Mouse (Mus musculus) forelimb bud, embryonic 11.5 days (tissue): ENCODE results near the gene Vamp2.

Experiments
- DNase-seq: peaks from one replicate; pipeline ENCODE4 v3.0.0-alpha.2; 2012; ENCODE audit warnings: low read depth, low spot score

The Vamp2 gene

GRCm38 (mm10) chr11:69088103-69088855 lies at the start of gene Vamp2:
Vamp2 (plus strand) TSS chr11:69088490.
- DNase-seq = peak; percentile 80

DNA sequence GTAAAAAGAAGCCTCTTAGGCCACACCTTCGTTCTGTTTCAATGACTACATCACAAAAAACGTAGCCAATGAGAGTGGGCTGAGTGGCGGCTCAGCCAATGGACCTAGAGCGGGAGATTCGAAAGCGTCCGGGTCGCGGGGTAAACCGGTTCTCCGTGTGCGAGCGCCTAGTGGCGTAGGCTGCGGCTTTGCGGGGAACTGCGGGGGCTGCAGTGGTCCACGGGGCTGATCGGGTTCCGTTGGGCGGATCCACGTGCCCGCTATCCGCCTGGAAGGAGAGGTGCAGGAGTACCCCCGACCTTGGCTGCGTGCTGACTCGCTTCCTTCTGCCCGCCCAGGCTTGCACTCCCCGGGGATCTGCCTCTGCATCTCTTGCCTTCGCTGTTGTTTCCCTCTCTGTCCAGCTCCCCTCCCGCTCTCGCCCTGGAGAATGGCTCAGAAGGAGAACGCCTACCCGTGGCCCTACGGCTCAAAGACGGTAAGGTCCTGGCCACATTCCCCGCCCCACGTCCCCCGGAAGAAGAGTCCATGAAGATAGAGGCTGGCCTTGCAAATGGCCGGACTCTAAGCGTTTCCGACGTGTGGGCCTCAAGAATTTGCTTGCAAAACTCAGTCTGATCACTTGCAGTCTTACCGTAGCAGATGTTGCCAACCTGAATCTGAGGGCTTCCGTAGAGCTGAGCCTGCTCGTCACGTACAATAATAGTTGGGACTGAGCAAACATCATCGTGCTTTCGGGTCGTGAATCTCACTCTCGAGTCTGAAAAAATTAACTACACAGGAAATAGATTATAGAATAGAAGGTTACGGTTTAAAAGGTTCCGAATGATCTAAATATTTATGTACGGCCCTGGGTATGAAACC lies 42.5 kb upstream of the Vamp2 start, which contains the start of gene Aurkb:
Gene Aurkb, plus strand, starts transcription at position 117 of the 864 bp plus-strand sequence.
- peak; percentile 91 for DNase-seq

- no peak for DNase-seq
Measured at GRCm38 (mm10) chr11:69046395-69046774, 41.9 kb upstream of the Vamp2 start.

- DNase-seq = no peak
Measured at GRCm38 (mm10) chr11:69047592-69047991, 40.7 kb upstream of the Vamp2 start.

DNA sequence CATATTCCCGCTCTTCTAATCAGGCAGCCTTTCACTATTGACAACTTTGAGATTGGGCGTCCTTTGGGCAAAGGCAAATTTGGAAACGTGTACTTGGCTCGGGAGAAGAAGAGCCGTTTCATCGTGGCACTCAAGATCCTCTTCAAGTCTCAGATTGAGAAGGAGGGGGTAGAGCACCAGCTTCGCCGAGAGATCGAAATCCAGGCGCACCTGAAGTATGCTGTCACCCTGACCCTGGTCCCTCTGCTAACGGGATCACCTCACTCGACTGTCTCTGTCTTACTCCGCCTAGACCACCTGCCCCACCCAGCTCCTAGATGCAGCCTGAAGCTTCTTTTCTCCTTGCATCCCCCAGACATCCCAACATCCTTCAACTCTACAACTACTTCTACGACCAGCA lies 40.1 kb upstream of the Vamp2 start:
- no peak for DNase-seq

GRCm38 (mm10) chr11:69050748-69051147 lies 37.5 kb upstream of the Vamp2 start:
- DNase-seq = no peak

- no peak for DNase-seq
Measured at GRCm38 (mm10) chr11:69051771-69052170, 36.5 kb upstream of the Vamp2 start.

- no peak for DNase-seq
Measured at GRCm38 (mm10) chr11:69052824-69053421, 35.4 kb upstream of the Vamp2 start.

GRCm38 (mm10) chr11:69053848-69054247 lies 34.4 kb upstream of the Vamp2 start:
- DNase-seq = no peak

DNA sequence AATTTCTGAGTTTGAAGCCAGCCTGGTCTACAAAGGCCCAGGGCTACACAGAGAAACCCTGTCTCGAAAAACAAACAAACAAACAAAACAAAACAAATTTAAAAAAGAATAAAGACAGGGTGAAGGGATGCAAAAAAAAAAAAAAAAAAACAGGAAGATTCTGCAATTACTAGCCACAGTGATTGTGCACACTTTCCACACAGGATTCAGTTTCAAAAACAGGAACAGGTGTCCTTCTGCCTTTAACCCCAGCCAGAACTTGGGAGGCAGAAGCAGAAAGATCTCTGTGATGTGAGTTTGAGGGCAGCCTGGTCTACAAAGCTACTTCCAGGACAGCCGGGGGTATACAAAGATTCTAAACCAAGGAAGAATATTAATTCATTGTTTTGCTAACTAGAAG lies 30.0 kb upstream of the Vamp2 start:
- no peak for DNase-seq

GRCm38 (mm10) chr11:69058729-69059356 lies 29.4 kb upstream of the Vamp2 start:
- DNase-seq = no peak

DNA sequence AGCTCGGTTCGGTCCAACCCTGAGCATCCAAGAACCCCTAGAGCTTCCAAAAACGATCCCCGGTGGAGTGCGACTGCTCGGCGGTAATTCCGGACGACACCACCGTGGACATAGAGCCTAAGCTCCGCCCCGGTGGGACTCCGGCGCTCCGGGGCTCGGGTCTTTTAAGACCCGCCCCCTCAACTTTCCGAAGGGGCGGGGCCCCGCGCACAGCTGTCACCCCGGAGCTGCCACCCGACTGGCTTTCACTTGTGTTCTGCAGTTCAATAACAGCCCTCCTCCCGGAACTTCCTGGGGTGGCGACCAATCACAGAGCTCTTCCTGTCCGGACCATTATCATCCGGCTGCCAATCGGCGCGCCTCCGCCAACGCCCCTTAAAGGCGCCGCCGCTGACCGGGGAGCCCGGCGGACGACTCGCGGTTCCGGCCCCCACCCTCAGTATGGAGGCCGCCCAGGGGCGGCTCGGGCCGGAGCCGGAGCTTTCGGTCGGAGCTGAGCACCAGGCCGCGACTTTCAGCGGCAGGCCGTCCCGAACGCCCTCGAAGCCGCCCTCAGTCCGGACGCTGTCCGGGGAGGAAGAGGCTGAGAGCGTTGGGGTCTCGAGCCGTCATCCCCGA lies 28.8 kb upstream of the Vamp2 start, which contains the start of gene Borcs6:
Gene Borcs6, plus strand, starts transcription at position 361 of the 618 bp plus-strand sequence.
- peak; percentile 97 for DNase-seq

- DNase-seq = no peak
Measured at GRCm38 (mm10) chr11:69059975-69060411, 28.3 kb upstream of the Vamp2 start.

- no peak for DNase-seq
Measured at GRCm38 (mm10) chr11:69060448-69061254, 27.6 kb upstream of the Vamp2 start.

GRCm38 (mm10) chr11:69061255-69061912 lies 26.9 kb upstream of the Vamp2 start:
- DNase-seq = no peak

- DNase-seq = peak; percentile 75
Measured at GRCm38 (mm10) chr11:69062194-69062760, 26.0 kb upstream of the Vamp2 start.

DNA sequence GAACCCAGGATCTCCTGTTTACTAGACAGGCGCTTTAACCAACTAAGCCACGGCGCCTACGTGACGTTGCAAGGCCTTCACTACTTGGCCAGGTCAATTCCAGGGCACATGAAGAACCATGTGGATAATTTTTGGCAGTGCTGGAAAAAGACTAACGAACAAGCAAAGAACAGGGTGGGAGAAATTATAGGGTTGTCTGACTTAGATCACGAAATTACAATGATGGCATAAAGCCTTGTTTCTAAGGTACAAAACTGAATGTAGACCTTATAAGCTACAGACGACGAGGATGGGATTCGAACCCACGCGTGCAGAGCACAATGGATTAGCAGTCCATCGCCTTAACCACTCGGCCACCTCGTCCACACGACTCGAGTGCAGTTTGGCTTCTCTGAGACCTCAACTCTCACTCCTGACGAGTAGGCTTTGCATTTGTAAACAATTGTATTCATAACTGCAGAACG lies 25.5 kb upstream of the Vamp2 start:
- DNase-seq = peak; percentile 95

DNA sequence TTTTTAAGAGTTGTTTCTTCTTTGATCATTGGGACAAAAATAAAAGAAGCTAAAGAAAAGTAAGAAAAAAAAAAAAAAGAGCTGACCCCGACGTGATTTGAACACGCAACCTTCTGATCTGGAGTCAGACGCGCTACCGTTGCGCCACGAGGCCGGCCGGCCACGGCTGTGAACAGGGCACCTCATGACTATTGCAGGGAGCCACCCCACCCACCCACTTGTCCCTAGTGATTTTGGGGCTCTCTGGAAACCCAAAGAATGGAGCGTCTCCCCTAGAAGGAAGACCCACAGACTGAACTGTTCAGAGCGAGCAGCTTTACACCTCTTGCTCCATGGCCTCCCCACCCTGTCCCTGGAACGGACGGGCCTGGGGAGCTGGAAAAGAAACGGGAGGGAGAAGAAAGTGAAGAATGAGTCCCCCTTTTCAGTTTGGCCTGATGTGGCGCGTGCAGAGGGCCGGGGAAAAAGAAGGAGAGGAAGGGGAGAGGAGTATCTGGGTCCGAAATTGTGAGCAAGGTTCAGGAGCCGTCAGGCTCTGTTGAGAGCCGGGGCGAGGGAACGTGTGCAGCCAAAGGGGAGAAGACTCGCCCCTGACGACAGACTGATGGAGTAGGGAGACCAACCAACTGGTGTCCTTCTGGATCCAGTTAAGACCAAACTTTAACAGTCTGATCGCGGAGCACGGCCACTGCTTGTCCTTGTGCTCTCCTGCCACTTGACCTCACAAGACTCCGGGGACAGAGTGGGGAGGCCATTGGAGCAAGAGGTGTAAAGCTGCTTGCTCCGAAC lies 24.7 kb upstream of the Vamp2 start:
- DNase-seq = peak; percentile 81
